Mouse (Mus musculus) A20 (cell line): ENCODE data around the gene Gm21885.
"Not testable (repeated sequence)": the region's sequence is repeated elsewhere in the genome, so short reads cannot be mapped to it uniquely, and the experiment has no call there.

Source experiments
- DNase-seq: peaks from one replicate; pipeline ENCODE4 v3.0.0-alpha.2; 2011; ENCODE audit warnings: low read depth, low spot score

Gene Gm21885

DNA sequence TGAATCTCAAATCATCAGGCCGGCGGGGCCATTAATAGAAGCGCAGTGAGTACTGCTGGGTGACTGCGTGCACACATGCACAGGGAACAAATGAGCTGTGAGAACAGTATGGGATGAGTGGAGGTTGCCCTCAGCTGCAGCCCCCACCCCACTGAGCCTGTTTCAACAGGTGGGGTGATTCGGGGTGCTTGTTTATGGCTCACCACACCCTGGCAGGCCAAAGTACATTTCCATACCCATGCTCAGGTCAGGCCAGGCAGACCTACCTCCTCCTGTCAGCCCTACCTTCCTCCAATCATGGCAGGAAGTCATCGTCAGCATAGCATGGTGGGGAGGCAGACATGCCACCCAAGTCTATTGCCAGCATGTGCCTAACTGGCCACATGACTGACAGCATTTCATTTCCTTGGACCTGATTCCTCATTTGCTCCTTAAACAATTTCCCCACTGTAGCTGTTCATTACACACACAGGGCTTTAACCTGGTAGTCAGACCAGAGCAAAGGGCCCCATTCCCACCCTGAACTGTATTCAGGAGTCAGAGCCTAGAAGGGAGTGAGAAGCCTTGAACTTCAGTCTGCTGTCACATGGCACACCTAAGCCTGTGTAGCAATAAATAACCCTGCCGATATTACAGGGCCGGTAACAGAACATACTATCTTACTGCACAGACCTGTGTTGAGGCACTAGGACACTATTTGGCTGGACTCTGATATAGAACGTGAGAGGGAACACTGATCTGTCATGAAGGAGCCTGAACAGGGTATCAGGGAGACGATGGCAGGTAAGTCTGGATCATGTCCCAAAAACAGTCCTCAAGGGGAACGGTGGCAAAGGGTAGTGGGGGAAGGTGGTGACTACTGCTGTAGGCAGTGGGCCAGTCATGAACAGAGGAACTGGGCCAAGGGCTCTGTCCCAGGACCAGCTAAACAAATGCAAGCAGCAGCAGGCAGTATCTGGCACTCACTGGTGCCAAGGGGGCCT is at the start of gene Gm21885:
TSS of gene Gm21885 (plus strand) at position 675 of the 983 bp plus-strand sequence.
- no peak for DNase-seq

DNA sequence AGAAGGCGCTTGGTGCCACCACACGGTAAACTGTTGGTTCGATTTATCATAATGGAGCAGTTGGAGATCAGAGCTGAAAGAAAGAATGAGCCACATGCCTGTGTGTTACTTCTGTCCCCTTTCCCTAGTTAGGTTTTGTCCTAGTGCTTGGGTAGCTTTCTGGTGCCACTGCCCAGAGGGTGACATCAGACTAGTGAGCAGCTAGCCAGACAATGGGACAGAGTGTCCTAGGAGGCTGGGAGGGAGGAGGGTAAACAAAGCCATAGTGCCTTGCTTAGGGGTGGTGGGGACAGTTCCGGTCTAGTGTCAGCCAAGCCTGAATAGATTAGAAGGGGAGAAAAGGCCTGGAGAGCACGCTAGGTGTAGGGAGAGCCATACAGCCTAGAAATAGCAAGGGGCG is 48.3 kb upstream of the Gm21885 start:
- DNase-seq: no peak

DNA sequence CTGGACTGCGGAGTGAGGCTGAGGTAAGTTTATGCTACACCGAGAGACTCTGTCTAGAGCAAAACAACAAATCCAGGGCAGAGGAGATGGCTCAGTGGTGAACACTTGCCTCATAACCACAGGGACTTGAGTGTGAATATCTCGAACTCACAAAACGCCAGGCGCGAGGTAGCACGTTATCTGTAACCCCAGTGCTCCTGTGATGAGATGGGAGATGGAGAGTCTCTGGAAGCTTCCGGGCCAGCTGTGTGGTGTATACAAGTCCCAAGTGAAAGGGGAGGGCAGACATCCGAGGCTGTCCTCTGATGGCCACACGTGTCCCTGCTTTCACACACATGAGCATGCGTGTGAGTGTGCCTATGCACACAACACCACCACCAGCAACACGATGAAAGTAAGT is 47.3 kb upstream of the Gm21885 start:
- no peak for DNase-seq

DNA sequence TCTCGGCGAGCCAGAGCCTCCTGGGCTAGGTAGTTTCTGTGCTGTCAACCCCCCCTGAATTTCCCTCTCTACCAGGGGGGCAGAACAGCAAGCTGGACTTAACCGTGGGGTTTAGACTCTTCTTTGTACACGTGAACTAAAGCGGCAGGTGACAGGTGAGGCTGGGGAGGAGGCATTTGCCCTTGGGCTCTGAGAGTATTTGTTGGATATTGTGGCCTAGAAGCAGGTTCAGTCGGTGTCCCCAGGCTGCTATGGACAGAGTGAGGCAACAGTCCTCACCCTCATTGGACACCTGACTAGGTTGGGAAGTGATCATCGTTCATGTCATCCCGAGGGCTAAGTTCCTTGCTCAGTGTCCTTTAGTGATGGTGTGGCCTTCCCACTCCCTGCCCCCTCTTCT is 46.8 kb upstream of the Gm21885 start:
- no peak for DNase-seq

DNA sequence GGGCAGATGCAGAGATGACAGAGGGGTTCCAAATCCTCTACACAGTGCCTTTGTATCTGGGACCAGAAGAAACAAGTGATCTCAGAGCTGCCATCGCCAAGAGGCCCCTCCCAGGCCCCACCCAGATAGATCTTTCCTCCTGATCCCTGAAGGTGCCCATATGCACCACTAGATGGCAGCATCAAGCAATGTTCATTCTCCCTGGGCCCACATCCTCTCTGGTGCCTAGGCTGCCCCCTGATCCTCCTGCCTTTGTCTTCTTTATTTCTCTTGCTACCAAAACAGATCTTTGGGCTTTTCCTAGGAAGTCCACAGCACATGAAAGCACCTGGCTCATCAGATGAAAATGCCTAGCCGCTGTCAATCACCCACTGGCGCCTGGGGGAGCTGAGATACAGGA is 45.6 kb upstream of the Gm21885 start:
- peak; percentile 75 for DNase-seq

DNA sequence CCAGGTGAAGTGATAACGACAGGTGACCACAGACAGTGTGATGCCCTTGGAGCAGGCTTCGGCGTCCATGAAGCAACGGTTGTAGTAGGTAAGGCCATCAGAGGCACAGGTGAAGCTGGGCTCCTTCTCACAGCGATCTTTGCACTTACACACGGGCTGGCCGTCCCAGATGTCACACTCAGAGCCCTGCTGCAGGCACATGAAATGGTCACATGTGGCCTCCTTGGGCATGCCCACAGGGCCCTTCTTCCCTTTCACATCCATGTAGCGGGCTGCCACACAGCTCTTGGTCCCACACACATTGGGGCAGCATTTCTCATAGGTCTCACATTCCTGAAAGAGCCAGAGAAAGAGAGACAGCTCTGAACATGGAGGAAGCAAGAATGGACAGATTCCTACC is 42.9 kb upstream of the Gm21885 start:
- no peak for DNase-seq

DNA sequence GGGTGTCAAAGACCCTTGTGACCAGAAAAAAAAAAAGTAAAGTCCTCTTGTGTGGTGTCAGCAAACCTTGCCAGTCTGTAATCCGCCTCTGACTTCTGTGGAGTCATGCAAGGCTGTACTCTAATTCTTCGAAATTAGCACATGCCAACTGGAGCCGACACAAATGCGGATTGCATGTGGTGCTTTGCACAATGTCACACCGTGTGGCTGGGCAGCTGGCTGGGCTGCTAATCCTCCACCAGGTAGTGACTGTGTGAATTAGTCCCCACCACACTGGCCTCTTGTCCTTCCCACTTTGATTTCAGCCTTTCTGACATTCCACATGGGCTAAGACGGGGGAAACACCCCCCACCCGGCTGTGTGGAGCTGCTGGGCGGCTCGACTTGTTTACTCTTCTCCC is 42.0 kb upstream of the Gm21885 start:
- no peak for DNase-seq

DNA sequence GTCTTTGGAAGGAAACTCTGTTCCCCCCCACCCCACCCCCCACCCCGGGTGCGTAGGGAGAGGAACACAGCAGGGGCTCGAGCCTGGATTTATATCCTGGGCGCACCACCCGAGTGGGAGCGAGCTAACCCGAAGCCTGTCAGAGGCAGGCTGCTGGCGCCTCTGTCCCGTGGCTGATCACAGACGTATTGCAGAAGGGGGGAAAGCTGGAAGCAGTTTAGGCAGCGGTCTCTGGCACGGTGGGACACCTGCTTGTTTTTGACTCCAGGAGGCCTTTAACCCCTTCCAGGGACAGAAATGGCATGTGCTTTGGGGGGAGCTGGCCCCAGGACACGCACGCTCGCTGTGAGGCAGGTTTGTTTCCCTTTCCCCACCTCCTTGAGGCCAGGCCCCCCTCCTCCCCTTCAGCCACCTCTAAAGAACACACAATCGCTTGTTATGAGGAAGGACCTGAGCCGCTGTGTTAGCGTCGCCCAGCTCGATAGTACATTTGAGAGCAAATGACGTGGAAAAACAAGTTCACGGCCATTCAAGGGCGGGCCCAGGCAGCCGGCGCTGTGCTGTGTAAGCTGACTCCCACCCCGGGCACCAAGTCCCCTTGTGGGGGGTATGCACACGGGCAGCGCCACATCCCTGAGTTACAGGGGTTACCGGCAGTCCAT is 38.8 kb upstream of the Gm21885 start:
- no peak for DNase-seq

DNA sequence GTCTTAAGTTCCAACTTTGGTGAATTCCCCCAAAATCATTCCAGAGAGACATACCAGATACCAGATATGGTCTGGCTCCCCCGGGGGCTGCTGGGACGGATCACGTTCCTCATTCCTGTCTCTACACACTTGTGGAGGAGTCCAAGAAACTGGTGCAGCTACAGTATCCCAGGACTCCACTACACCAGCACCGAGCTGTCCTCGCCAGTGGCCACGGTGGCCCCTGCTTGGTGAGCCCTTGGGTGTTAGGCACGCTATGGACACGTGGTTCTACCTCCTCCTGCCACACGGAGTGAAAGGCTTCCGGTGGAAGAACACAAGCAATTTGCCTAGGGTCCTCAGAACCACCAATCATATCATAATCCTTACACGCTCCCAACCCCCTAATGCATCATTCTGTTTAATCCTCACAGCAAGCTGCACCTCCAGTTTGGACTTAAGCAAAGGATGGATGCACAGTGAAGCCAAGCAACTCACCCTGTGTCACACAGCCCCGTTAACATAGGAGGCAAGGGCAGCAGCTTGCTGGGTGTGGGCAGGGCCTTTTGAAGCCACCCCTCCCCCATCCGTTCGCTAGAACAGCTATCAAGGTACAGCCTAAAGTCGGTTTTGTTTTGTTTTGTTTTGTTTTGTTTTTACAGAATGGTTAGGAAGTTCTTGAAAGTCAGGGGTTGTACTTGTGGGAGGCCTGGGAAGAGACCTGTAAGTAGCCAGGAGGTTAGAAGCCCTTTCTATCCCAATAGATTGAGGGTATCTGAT is 38.1 kb upstream of the Gm21885 start:
- DNase-seq: no peak

DNA sequence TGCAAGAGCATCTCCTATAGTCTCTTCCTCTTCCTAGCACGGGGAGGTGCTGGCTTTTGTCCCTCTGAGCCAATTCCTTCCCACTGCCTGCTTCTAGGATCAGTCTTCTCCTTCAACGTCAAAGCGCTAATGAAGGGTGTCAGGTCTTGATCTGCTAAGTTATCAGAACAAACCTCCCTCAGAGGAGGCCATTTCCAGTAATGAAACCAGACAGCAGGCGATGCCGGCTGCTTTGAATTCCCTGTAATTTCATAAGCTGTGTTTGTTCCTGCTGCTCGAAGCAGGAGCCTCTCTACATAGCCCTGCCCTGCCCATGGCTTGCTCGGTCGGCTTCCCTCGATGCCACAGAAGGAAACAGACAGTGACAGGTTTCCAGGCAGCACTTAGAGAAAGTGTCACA is 37.3 kb upstream of the Gm21885 start:
- DNase-seq: no peak

DNA sequence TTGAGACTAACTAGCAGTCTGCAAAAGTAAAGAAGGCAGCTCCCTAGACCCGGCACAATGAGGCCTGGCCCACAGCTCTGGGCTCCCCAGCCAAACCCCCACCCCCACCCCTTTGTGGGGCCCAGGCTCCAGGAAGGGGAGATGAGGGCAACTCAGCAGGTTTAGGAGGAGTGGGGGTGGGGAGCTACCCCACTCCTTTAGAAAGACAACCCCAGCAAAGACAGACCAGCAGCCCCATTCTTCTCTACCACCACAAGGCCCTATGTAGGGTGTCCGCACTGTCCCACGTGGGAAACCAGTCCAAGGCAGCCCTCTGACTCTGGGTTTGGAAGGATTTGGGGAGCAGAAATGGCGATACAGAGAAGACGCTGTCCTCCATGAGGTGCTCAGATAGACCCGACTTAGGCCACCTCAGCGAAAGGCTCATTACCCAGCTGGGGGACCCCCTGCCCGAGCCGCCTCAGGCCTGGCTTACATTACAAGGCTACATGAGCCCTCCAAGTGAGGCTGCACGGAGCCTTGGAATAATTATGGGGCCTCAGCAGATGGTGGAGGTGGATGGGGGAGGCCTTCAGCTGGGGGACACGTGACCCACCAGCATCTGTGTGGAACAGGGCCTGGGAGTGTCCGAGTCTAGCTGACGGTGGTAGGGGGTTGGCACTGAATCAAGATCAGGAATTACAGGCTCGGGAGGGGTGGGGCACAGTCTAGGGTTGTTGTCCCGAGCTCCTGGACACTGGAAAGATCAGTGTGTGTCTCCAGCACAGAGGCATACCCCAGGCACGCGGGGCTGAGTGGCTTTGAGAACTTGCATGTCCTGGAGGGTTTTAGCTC is 35.5 kb upstream of the Gm21885 start, which contains the start of gene Wfikkn2:
TSS of gene Wfikkn2 (minus strand) at position 51 of the 834 bp plus-strand sequence.
- no peak for DNase-seq

DNA sequence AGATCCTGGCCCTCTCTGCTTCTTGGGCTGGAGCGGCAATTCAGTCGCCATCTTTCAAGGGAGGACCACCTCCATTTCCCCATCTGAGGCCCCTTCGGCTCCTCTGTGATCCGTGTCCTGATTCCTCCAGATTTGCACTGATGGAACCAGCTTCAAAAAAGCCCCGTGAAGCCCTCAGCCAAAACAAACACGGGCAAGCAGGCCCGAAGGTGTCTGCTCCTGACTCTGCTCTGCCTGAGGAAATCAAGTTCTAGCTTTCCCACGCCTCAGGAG is 34.9 kb upstream of the Gm21885 start:
- DNase-seq: no peak

DNA sequence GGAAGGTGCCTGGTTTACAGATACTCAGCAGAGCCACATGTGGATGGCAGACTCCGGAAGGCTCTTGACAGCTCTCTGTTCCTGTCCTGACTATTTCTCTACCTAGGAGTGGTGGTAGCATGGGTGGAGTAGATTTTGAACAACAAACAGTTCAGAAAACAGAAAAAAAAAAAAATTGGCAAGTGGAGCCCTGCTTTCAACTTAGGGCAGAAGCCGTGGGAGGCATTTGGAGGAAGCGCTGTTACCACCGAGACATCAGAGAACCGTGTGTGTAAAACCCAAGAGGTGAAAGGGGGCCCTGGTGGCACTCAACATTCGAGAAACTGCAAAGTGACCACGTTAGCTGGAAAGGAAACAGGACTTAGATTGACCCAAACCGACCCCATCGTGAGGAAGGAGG is 28.5 kb upstream of the Gm21885 start:
- no peak for DNase-seq

DNA sequence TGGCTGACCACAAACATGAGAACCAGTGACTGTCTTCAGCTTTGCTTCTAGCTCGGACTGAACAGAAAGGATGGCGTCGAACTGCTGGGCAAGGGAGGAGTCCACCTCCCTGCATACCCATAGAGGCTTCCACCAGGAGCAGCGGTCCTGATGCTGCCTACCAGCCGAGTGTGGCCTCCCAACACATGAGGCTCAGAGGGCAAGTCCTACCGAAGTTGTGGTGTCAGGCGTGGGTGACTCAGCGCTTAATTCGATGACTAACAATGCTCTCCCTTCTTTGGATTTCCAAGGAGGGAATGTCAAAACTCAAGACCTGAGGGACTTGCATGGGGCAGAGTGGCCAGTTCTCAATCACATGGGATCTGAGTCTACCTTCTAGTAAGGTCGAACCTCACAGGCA is 28.0 kb upstream of the Gm21885 start:
- no peak for DNase-seq

DNA sequence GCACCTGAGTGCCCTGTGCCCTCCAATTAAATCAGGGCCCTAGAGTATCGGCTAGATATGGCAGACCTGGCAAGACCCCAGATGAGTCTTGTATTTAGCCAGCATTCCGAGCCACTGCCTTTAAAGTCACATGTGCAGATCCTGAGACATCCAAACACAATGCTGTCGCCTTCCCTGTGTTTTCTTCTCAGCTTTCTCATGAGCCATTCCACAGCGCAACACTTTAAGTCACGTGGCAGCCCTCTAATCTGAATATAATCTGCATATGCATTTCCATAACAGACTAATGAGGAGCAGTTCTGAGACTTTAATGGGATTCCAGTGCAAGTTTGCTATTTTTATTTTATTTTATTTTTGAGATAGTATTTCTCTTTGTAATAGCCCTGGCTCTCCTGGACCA is 25.9 kb upstream of the Gm21885 start:
- DNase-seq: no peak

DNA sequence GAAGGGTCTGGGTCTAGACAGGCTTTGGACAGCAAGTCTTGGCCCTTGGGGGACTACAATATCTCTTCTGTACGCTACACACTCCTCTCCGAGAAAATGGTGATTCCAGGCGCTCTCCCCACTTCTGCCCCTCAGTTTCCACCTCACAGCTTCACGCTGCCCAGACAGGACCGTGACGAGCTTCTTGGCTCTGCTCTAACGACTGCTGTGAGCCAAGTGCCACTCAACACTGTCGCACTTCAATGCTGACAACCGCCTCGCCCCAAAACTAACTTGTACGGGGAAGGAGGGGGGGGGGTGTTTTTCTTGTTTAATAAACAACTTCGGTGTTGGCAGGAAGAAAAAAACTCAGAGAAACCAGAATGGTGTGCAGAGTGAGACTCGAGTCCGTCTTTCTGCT is 23.7 kb upstream of the Gm21885 start:
- no peak for DNase-seq

DNA sequence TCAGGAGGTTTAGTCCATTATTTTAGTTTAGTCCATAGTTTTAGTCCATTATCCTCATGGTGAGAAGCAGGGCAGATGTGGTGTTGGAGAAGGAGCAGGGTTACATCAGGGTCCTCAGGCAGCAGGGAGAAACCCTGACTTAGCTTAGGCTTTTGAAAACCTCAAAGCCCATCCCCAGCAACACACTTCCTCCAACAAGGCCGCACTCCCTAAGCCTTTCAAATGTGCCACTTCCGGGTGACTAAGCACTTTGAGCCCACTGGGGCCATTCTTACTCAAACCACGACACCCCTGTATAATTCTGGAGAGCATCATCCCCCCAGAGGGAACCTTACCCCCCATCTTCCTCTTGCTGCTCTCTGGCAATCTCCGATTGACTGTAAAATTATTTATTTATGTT is 21.9 kb upstream of the Gm21885 start:
- no peak for DNase-seq

DNA sequence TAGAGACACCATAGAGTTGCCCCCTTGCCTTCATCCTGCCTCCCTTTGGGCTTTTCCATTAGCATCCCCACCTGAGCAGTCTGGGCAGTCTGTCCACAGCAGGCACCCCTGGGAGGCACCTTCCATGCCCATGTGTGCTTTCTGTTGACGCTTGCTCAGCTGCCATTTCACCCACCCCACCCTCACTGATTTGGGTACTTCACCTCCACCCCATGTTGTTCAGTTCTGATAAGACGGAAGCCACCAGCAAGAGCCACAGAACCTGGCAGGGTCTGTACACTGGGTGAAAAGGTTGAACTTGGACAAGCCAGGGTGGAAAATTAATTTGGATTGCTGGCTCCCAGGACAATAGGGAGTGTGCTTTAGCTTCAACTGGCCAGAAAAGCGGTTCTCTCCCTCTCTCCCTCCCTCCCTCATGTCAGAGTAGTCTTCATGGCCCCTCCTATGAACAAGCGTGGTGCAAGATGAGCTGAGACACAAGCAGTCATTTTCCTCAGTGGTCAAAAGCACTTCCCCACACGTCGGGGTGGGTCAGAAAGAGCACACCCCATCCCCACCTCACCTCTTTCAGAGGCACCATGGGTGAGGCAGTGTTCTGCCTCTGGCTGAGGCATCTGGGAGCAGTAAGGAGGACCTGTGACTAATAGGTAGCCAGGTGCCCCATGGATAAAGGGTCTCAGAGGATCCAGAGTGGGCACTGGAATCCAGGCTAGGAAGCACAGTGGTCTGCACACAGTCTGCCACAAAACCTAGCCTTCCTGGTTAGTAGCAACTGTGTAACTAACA is 19.9 kb upstream of the Gm21885 start:
- DNase-seq: no peak

DNA sequence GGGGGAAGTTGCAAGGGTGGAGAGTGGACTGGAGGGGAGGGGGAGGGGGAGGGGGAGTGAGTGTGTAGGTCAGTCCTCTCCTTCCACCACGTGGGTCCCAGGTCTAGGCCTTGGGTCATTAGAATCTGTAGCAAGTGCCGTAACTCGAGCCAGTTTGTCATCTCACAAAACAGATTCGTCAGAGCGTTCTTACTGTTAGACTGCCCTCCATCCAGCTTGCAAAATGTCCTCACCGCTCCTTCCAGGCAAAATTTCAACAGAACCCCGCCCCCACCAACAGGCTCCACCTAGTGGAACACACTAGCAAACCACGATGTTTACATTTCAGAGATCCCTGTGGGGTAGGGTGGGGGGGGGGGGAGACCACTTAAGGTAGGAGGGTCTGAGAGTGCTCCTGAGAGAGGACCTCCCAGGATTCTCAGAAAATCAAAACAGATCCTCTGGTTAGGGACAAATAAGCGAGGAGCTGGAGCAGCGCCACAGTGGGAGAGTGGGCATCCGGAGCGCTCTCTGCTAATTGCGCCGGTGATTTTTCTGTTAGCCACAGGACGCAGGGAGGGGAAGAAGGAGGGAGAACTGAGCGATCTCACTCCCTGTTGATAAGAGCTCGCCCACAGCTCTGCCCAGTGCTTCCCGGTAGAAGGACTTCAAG is 16.4 kb upstream of the Gm21885 start:
- DNase-seq: no peak

DNA sequence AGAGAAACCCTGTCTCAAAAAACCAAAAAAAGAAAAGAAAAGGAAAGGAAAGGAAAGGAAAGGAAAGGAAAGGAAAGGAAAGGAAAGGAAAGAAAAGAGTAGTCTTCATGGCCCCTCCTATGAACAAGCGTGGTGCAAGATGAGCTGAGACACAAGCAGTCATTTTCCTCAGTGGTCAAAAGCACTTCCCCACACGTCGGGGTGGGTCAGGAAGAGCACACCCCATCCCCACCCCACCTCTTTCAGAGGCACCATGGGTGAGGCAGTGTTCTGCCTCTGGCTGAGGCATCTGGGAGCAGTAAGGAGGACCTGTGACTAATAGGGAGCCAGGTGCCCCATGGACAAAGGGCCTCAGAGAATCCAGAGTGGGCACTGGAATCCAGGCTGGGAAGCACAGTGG is 15.5 kb upstream of the Gm21885 start:
- not testable (repeated sequence) for DNase-seq
